Mouse (Mus musculus) liver, postnatal 0 days (tissue): Measurements from ENCODE around the gene Bcorl1.

Experiments used
- CTCF ChIP-seq: sonication (generic); IDR thresholded peaks from 2 replicates; pipeline ENCODE4 v1.5.1; 2016; ENCODE audit warnings: antibody characterized with exemption, low read depth
- EP300 ChIP-seq: IDR thresholded peaks from 2 replicates; pipeline ENCODE4 v1.6.1; 2016; ENCODE audit warnings: antibody characterized with exemption, low read depth, mild to moderate bottlenecking

DNA sequence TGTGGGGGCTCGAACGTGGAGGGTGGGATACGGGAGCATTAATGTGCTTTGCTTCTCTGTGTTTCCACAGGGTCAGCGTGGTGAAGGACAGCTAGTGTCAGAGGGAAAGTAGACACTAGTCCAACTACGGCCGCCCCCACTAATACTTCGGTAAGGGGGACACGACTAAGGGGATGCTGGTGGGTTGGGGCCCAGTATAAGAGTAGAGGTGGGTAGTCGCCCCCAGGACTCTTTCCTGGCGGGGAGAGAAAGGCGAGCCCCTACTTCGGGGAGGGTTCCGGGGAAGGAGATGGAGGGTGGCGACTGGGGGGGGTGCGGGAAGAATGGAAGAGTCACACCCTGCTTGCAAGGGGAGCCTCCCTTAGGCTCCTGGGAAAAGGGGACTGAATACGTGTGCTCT is 1.6 kb downstream of the Bcorl1 start:
- TF ChIP-seq CTCF (no peak), EP300 (no peak)
